Mouse (Mus musculus): ENCODE results near the gene Sel1l2. TPM values are rescaled to one million over a fixed set of nuclear protein-coding genes. Genes with fewer than 3 reads are reported as not detected.

Gene Sel1l2
- not detected for total RNA-seq (2023)

DNA sequence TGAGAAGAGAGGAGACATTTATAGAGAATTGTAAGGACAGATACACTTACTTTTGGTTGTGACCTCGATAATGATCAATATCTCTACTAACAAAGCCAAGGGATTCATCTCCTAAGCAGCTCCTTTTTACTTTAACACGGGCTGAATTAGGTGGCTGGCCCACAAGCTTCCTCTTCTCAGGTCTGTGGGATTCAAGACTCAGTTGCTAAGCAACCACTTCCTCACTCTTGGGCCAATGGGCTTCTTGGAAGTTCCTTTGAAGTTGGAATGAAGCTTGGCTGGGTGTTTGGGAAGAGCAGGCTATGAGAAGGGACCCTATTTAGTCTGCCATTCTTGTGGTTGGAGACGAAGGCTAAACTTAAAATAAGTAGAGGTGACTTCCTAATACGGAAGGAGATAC is at the start of gene Sel1l2:
Gene Sel1l2 (minus strand): TSS at position 182 of the 400 bp plus-strand sequence.

DNA sequence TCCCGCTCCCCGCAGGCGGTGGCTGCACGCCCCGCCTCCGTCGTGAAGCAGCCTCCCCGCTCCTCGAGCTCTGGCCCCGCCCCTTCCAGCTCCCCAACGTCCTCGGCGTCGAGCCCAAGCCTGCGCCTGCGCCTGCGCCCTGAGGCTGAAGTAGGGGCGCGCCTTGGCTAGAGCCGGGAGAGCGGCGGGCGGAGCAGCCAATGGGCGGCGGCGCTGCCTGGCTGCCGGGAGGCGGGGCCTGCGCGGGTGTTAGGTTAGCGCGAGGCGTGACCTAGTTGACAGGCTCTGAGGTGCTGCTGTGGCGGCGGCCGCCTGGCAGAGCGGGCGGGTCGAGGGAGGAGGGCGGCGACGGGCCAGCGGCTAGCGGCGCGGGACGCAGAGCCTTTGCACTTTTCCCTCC is 5.7 kb upstream of the Sel1l2 start, which contains the start of gene Macrod2:
Gene Macrod2 (plus strand): TSS at position 131 of the 400 bp plus-strand sequence.

Other genes with a start within 250 kb of the Sel1l2 start
- gene Gm17374, start 237.7 kb downstream of the Sel1l2 start, total RNA-seq (2023) = not detected
- 10 to 100 TPM; 32.5 to 33.2 TPM for gene Esf1, start 219.1 kb downstream of the Sel1l2 start, total RNA-seq (2023)
- 10 to 100 TPM; 19.3 to 25.8 TPM for gene Ndufaf5, start 219.1 kb downstream of the Sel1l2 start, total RNA-seq (2023)
- gene Macrod2, start 5.6 kb upstream of the Sel1l2 start, total RNA-seq (2023) = 1 to 10 TPM; 1.8 TPM

Data from T-cell, adult 66 days (primary cell).